Mouse (Mus musculus) liver, embryonic 14.5 days (tissue): Measurements from ENCODE around the gene Ciao2b.

Source experiments
- CTCF ChIP-seq: IDR thresholded peaks from 2 replicates; pipeline ENCODE4 v1.5.1; 2016; ENCODE audit warnings: antibody characterized with exemption, low read depth, control low read depth
- EP300 ChIP-seq: IDR thresholded peaks from 2 replicates; pipeline ENCODE4 v1.6.1; 2016; ENCODE audit warnings: antibody characterized with exemption, low read depth

DNA sequence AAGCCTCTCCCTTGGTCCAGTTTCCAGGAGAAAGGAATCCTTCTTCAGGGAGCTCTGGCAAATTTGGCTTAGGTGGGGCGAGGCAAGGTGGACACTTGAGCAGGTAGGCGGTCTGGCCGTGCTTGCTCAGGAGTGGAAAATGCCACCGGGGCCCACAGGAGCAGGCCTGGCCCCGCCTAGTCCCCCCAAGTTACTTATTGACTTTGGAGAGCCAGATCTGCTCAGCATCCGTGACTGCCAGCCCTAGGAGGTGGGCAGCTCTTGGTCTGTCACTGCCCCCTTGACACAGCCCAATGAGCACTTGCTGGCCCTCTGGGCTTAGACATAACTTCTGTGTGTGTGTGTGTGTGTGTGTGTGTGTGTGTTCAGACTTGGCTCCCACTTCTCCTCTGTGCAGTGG lies 17.6 kb downstream of the Ciao2b start, which contains the start of gene Cdh16:
- TF ChIP-seq CTCF: no peak
- no peak for TF ChIP-seq EP300
